Mouse (Mus musculus) kidney, postnatal 4 days (tissue): ENCODE results near the gene Slamf8.

ENCODE experiments used
- DNase-seq, 2 experiments: peaks; one replicate each; pipeline ENCODE4 v3.0.0; 2021; ENCODE audit warnings: mixed read lengths in 2 of 2

The Slamf8 gene

DNA sequence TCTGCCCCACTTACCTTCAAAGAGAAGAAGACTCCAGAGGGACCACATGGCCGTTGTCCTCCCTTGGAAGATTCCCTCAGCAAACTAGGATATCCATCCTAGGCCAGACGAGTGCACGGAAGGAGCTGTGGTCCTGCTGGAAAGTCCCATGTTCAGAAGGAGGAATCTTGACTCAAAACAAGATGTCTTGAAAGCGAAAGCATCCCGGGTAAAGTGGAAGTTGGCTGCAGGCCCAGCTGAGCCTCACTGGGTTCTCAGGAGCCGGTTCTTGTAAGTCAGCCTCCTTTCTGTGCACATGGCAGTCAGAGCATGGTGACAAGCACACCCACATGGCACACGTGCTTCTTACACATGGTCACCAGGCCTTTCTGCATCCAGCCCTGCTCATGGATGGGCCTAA lies at the start of gene Slamf8:
Slamf8 (minus strand) TSS at position 184 of the 400 bp plus-strand sequence.
- peak; percentile 24 to 33 for DNase-seq

DNA sequence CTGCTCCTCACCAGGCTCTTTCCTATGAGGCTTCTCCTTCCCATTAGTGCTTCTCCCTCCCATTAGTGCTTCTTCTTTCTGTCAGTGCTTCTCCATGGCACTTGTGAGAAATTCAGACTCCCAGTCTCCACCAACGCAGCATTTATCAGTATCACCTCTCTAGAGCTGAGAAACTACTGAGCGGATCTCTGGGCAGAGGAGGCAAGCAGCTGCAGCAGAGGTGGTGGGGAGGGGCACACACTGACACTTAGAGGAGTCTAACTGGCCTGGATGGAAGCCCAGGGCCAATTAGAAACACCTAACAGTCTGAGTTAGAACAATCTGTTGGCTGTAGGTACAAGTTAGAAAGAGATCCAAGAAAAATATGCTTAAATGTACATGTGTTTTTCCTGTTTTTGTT lies 48.4 kb upstream of the Slamf8 start:
- no peak for DNase-seq

DNA sequence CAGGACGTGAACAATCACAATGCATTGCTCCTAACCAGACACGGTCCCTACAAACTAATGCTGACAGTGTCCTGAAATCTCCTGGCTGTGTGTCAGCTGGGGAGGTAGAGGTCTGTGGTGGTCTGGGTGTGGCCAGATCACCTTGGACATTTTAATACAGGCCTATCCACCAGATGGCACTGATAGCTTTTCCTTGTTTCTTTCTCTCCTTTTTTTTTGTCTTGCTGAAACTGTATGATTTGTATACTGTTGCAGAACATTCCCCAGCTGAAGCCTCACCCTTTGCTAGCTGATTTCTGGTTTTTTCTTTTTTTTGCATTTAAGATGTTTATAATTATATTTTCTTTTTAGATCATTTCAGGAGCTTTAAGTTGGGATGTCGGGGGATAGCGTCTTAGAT lies 47.4 kb upstream of the Slamf8 start:
- no peak for DNase-seq

DNA sequence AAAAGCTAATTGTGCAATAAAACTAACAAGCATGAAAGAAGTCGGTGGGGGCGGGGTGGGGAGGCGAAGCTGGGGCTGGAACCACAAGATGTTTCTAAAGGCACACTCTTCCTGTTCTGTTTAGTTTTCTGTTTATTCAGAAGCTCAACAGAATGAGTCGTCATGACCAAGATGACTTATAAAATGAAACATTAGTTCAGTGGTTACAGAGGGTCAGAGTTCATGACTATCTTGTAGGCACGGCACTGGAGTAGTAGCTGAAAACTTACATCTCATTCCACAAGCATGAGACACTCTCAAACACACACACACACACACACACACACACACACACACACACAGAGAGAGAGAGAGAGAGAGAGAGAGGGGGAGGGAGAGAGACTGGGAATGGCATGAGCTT lies 45.9 kb upstream of the Slamf8 start:
- no peak for DNase-seq

DNA sequence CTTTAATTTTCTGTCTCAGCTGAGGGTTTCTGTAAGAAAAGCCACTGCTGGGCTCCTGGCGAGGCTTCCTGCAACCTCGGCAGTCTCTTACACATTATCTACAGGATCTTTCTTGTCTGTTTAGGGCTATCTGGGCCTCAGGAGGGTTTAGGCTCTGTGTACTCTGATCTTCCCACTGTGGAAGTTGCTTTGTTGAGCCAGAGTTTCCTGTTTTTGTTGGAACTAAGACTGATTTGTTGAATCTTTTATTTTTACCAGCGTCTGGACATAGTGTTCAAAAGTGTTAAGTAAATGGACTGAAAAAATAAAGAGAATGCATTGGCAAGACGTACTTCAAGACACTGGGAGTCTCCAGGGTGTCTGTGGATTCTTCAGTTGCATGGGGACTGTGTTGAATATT lies 44.9 kb upstream of the Slamf8 start:
- DNase-seq: no peak

DNA sequence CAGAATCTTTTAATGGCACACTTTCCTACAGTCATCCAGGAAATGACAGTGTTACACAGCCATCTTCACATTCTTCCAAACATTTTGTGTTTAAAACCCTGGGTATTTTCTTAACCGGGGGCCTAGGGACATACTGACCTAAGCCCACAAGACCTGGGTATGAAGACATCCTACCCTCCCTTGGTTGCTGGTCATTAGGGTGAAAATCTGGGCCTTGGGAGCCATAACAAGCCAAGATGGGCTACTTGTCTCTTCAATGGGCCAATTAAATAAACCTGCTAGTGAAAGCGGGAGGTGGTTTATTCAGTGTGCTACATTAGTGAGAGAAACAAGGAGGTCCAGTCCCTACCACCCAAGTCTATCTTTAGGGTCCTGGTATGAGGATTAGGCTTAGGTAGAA lies 43.8 kb upstream of the Slamf8 start:
- no peak for DNase-seq

DNA sequence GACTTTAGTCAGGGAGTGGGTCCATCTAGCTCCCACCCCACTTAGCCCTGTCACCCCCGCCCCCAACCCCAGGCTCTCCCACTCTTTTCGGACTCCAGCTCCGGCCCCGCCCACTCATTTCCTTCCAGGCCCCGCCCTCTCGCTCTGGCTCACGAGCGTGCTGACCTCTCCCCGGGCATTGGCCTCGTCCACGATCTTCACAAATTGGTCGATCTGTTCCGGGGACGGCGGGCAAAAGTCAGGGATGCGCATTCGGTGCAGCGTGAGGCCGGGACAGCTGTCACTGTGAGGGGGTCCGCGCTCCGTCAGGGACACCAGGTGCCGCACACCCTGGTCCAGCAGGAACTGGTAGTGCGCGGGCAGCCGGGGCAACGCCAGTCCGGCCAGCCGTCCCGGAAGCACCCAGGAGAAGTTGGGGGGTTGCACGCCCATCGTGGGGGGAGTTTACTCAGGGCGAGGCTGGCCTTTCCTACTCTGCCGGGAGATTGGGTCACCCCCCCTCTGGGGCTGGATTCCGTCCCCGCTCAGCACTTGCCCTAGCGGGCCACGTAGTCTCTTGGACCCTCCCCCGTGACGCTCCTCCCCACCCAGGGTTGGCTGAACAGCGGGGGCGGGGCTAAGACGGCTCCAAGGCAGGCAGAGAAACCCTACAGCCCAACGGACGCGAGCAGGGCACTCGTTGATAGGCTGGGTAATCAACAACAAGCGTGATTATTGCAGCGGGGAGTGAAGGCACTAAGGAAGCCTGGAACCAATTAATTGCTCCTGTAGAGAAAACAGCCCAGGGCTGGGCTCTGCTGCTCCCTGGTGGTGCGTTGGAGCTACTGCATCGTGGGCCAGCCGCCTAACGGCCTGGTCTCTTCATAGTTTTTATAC lies 42.3 kb upstream of the Slamf8 start, which contains the start of gene Dusp23:
Dusp23 (minus strand) TSS at position 512 of the 876 bp plus-strand sequence.
- DNase-seq: peak; percentile 97 to 98

DNA sequence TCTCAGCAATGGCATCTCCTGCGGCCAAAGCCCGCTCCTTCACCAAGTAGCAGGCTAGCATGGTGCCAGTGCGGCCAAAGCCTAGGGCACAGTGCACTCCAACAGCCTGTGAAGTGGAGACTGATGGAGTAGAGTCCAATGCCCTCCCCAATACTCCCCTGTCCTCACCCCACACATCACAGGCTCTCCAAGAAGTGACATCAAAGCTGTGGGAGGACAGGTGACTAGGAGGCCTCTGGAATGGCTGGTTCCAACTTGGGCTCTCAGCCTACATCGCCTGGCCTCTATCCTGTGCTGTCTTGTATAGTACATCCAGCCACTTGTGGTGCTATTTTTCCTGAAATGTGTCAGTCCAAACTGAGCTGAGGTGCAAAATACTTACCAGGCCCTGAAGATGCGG lies 41.4 kb upstream of the Slamf8 start:
- DNase-seq: no peak

DNA sequence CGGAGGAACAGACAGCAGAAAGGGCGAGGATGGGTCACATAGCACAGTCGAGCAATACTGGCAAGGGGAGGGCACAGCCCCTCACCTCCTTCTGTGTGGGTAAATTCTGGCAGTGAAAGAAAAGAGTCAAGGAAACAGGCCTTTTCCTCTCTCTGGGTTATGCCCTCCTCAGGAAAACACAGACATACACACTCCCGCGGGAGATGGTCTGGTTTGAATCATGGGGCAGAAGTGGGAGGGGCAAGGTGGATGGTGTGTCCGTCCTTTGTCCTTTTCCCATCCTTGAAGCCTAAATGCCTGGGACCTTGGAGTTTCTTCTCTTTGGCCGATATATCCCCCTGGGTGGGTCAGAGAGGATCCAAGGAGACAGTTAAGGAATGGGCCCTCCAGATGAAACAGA lies 39.5 kb upstream of the Slamf8 start:
- no peak for DNase-seq

DNA sequence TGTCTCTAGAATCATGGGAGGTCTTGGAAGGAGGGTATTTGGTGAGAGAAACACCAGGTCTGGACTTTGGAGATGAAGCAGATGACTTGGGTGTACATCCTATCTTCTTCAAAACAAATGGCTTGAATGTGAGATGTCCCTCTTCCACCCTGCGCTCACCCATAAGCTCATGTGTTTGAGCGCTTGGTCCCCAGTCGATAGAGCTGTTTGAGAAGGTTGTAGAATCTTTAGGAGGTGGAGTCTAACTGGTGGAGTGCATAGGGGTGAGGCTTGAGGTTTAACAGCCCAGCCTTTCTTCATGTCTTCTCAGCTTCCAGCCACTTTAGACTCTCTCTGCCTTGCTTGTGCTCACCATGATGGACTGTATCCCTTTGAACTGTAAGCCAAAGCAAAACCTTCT lies 35.9 kb upstream of the Slamf8 start:
- DNase-seq: no peak

DNA sequence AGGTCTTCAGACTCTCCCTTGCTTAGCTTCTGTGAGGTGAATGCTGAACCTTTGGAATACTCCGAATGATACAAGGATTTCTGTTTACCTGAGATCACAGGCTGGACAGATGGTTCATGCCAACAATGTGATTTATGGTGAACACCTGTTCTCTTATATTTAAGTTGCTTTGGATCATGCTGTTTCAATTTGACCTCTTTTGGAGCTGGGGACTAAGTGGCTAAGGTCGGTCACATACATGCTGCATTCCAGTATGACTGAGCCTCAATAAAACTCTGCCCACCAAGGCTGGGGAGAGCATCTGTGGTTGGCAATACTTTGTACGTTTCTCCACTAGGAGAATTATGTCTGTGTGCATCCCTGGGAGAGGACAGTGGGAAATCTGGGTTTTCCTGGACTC lies 33.7 kb upstream of the Slamf8 start:
- no peak for DNase-seq

DNA sequence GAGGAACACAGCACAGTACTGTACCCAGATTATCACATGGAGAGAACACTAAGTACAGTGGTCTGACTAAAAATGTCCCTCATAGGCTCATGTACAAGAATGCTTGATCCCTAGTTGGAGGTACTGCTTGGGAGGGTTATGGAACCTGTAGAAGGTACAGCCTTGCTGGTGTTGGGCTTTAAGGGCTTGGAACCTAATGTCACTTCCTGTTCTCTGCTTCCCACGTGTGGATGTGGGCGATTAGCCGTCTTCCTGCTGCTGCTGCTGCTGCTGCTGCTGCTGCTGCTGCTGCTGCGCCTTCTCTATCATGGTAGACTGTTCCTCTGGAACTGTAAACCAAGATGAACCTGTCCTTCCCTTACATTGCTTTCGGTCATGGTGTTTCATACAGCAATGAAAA lies 33.2 kb upstream of the Slamf8 start:
- DNase-seq: no peak

DNA sequence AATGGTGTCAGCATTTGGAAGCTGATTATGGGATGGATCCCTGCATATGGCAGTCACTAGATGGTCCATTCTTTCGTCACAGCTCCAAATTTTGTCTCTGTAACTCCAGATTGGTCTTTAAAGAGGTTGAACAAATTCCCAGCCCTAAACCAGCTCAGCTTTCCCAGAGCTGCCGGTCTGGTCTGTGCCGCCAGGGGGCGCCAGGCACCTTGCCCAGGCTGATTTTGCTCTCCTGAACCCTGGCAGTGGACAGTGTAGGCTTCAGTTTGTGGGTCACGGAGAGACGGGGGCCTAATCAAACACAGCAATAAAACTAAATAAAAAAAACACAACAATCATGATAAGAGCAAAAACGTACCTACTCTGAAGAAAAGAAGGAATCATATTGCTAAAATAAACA lies 28.9 kb upstream of the Slamf8 start:
- peak; percentile 85 to 87 for DNase-seq

DNA sequence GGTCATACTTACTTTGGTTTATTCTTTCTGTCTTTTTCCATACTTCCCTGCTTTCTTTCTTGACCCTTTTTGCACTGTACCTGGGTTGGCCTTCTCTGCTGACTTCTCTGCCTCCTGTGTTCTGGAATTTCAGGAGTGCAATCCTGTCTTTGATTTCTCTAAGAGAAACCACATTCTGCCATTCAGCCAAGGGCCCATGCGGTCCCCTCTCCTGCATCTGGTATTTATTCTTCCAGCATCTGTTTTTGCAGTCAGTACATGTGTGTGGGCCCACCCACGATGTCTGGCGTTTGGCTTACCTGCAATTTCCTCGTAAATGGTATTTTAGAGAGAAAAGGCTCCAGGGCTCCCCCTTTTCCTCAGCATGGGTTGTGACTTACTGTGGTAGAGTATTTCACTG lies 27.8 kb upstream of the Slamf8 start:
- no peak for DNase-seq

DNA sequence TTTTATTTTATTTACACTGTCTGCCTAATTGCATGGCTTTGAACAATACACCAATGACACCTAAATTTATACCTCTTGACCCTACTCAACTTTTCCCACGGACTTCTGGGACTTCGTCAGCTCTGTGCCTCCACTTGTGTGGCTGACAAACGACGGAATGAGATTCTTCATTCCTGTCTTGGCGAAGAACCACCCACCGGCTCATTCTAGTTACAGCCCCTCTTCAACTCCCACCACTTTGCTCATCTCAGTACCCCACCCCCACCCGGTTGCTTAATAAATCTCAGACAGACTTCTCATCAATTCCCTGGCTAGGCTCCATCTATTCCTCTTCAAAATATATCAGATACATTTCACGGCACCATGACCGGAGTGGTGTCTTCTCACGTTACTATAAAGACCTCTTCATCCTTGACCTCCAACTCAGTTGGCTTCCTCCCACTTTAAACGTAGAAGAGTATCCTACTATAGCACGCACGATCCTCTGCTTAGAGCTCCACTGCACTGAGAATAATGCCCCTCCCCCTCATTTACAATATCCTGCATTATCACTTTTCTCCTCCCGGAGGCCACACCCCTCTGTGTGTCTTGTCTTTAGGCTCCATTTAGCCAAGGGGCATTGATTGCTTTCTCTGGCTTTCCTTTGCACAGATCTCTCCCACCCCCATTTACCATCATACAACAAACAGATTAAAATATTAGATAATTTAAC lies 27.2 kb upstream of the Slamf8 start:
- no peak for DNase-seq

DNA sequence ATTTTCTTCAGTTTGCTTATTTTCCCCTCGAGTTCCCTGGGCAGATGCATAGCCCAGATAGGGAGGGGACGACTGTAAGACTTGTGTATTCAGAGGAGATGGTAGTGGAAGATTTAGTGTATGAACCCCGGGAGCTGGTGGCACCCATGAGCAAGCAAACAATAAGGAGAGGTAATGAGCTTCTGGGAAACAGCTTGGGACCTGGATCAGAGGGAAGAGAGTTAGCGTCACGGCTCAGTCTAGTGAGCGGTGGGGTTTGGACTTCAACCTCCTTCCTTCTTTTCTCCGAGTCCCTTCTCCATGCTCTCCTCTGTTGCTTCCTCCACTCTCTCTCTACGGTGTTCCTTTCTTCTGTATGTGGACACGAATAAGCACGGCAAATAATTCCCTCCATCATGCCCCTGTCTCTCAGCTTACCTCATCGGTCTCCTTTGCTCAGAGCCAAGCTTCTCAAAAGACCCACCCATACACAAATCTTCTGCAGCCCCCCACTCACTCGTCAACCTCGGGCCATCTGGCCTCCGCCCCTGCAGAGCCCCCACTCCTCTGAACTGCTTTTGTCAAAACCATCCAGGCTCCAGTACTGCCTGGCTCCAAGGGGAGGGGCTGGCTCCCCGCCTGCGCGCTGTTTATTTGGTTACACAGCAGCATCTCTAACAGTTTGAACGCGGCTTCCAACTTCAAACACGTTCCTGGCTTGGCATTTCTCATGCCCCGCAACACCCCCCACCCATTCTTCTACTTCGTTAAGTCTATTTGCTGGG lies 26.4 kb upstream of the Slamf8 start:
- peak; percentile 16 to 31 for DNase-seq

DNA sequence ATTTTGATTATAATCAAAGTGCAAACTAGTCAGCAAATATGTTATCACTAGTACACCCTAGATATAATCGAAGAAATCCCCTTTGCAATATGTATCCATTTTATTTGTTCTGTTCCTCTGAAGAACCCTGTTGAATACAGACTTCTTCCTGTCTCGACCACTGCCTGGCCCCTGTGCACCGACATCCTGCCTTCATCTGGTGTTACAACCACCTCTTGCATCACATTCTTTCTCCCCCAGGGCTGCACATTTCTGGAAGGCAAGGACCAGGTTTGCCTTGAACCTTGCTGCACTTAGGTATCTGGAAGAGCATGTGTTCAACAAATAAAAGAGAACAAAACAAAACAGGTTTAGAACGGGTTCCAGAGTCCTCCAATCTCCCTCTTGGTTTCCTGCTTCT lies 25.0 kb upstream of the Slamf8 start:
- DNase-seq: no peak

DNA sequence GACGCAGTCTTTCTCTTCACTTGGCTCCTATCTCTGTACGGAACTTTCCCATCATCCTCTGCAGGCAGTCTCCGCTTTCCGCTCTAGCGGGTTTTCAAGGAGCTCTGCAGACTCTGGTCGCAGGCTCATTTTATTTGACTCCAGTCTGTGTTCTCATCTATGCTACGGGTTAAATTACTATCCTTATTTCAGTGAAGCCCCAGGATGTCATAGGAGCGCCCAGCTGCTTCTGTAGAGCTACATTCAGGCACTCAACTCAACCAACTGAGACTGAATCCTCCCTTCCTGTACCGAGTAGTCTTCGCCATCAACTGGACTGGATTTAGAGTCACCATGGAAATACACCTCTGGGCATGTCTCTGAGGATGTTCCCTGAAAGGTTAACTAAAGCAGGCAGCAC lies 24.3 kb upstream of the Slamf8 start:
- DNase-seq: peak in 1 of 2 experiments; percentile 20

DNA sequence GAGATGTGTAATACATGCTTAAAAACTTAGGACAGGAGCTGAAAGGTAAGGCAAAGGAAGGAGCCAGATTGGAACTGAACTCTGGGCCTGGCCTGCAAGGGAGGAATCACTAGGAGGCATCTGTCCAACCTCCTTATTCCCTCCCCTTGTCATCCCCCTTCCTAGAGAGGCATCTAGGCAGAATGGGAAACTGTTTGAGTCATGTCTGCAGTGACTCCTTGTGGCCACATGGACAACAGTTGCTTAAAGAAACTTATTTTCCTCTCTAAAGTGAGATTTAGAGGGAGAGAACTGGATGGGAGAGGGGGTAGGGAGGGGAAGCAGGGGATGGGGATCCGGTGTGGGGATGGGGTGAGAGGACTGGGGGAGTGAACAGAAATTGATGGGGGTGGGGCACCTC lies 22.4 kb upstream of the Slamf8 start:
- DNase-seq: peak in 1 of 2 experiments; percentile 32

DNA sequence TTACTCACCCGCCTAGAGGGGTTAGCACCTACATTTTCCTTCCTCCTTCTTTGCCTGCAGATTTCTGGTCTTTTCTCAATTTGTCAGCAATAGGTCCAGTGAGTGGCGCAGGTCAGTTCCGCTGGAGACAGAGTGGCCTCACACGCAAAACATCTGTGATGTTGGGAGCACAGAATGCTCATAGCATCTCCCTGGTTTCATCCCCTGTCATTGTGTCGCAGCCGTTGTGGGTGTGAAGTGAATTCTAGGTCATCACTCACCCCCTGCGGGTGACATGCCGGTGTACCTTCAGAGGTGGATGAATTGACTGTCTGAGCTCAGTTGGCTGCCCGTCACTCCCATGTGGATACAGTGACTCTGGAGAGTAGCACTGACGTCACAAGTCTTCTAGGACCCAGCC lies 20.9 kb upstream of the Slamf8 start:
- no peak for DNase-seq

DNA sequence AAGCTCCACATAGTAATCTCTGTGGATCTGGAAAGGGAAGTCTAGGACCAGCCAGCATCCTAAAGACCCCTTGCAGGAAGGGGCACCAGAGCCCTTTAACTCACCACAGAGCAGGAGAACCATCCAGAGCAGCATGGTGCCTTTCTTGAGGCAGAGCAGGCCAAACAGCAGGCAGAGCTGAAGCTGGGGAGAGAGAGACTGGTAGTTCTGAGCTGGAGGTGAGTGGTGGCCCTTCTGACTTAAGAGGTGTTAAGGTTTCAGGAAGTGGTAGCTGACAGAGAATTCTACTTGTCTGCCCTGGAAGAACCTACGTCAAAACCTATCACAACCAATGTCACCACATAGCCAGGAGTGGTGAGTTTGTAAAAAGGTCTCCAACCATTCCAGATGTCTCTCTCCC lies 12.0 kb upstream of the Slamf8 start, which contains the start of gene Fcrl6:
Fcrl6 (minus strand) TSS at position 226 of the 400 bp plus-strand sequence.
- no peak for DNase-seq

DNA sequence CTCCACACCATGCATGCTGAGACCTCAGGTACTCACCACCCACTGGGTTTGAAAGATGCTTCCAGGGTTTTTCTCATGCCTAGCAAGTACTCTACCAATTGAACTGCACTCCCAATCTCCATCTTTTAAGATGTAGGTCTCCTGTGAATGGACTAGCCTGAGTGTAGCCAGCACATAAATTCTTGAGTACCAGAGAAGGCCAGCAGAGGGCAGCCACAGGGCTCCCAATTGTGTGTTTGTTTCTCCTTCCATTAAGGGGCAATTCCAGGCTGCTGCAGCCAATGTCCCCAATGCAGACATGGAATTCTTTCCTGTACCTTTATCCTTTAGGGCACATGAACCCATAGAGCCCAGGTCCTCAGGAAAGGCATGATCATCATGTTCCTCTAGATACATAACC lies 4.1 kb upstream of the Slamf8 start:
- peak; percentile 69 to 74 for DNase-seq

DNA sequence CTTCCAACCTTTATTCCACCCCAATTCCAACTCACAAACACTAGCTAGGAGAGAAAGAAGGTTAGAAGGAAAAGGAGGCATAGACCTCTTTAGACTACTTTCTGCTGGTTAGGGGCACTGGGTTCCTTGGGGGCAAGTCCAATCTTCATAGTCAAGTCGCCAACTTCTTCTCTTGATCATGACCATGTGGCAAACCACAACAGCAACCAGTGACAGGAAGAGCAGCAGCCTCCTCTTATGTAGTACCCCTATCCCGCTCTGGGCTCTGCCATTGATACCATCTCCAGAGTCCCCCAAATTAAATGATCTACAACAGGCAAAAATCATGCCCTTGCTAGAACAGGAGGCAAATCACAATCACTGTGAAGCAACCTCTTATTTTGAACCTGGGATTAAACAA lies 3.6 kb upstream of the Slamf8 start:
- DNase-seq: no peak
